In genomic region chr6:71226544-71226943, GRCm38 (mm10) we compare ENCODE assay signal across 26 mouse cellular contexts. TPM values are rescaled to one million over a fixed set of nuclear protein-coding genes. Genes with fewer than 3 reads are reported as not detected.
DNase-seq lines count a peak whose midpoint lies in the region; ATAC-seq and TF ChIP-seq lines count a peak whose summit lies in the region.
"Had no signal": no experiment of that assay in that cellular context is flagged by ENCODE, and none has a peak within 500 bp of the region (broad histone marks: within the 10 kb centered on the region; RNA-seq: fewer than 3 reads in every experiment).

No protein-coding gene starts in this region.

- H3K9me3 ChIP-seq in heart, embryonic 12.5 days (replicated peaks) = no peaks in the 10 kb centered on the region
- no peaks in the 10 kb centered on the region for H3K9me3 ChIP-seq in hindbrain, embryonic 10.5 days
- no peaks in the 10 kb centered on the region for H3K9me3 ChIP-seq in hindbrain, postnatal 0 days (ENCODE audit: low read length)
- H3K9me3 ChIP-seq in E14TG2a.4 (ENCODE audit: low read length) = no peaks in the 10 kb centered on the region
- H3K9me3 ChIP-seq: hindbrain, embryonic 12.5 days; limb, embryonic 15.5 days; lung, embryonic 15.5 days had no signal

- peak overlapping the region; percentile 20; the same call in 1 of the 2 replicates for H3K4me2 ChIP-seq in heart, embryonic 12.5 days
- no peak overlapping the region for H3K4me2 ChIP-seq in hindbrain, postnatal 0 days (ENCODE audit: low read depth, low read length)
- H3K4me2 ChIP-seq: hindbrain, embryonic 12.5 days; limb, embryonic 15.5 days; lung, embryonic 15.5 days had no signal

- no peak for TF ChIP-seq CTCF in hindbrain, postnatal 0 days (IDR thresholded peaks at IDR 0.05; ENCODE audit: low read depth)
- no peak for TF ChIP-seq CTCF in E14TG2a.4 (conservative IDR thresholded peaks at IDR 0.05; ENCODE audit: low read length)

- no peak overlapping the region for H3K4me3 ChIP-seq in heart, embryonic 12.5 days
- no peak overlapping the region for H3K4me3 ChIP-seq in hindbrain, embryonic 10.5 days
- no peak overlapping the region for H3K4me3 ChIP-seq in hindbrain, postnatal 0 days (ENCODE audit: low read length)
- 0 out of 2 replicates have a peak overlapping the region, but pooled peaks have one; percentile 24 for H3K4me3 ChIP-seq in E14TG2a.4 (replicated peaks; ENCODE audit: low read length)
- H3K4me3 ChIP-seq: hindbrain, embryonic 12.5 days; limb, embryonic 15.5 days; lung, embryonic 15.5 days had no signal

- peak overlapping the region; percentile 93 for H3K27ac ChIP-seq in heart, embryonic 12.5 days (ENCODE audit: poor library complexity, severe bottlenecking)
- peak overlapping the region; percentile 75 for H3K27ac ChIP-seq in hindbrain, embryonic 10.5 days
- no peak overlapping the region for H3K27ac ChIP-seq in hindbrain, postnatal 0 days
- H3K27ac ChIP-seq: hindbrain, embryonic 12.5 days; limb, embryonic 15.5 days; liver, embryonic 14.5 days had no signal

- 0 out of 2 replicates have a peak overlapping the region, but pooled peaks have one; percentile 32 for H3K9ac ChIP-seq in heart, embryonic 12.5 days
- no peak overlapping the region for H3K9ac ChIP-seq in hindbrain, postnatal 0 days (replicated peaks; ENCODE audit: low read length)
- H3K9ac ChIP-seq: forebrain, postnatal 0 days; hindbrain, embryonic 12.5 days; limb, embryonic 15.5 days; liver, embryonic 14.5 days; lung, embryonic 15.5 days had no signal

- H3K4me1 ChIP-seq in heart, embryonic 12.5 days (replicated peaks) = peaks cover 44% of the 10 kb centered on the region
- peaks cover 30% of the 10 kb centered on the region for H3K4me1 ChIP-seq in hindbrain, embryonic 10.5 days (replicated peaks)
- H3K4me1 ChIP-seq in hindbrain, postnatal 0 days (ENCODE audit: insufficient read depth, low read length) = no peaks in the 10 kb centered on the region
- peaks cover 48% of the 10 kb centered on the region for H3K4me1 ChIP-seq in E14TG2a.4 (replicated peaks; ENCODE audit: low read depth, low read length)

- H3K36me3 ChIP-seq in heart, embryonic 12.5 days = peaks cover 32% of the 10 kb centered on the region
- H3K36me3 ChIP-seq in hindbrain, embryonic 10.5 days = no peaks in the 10 kb centered on the region
- no peaks in the 10 kb centered on the region for H3K36me3 ChIP-seq in hindbrain, postnatal 0 days (ENCODE audit: insufficient read depth, low read length)
- no peaks in the 10 kb centered on the region for H3K36me3 ChIP-seq in E14TG2a.4 (ENCODE audit: insufficient read depth, low read length)
- H3K36me3 ChIP-seq: hindbrain, embryonic 12.5 days; limb, embryonic 15.5 days; lung, embryonic 15.5 days had no signal

- H3K27me3 ChIP-seq in heart, embryonic 12.5 days (replicated peaks) = no peaks in the 10 kb centered on the region
- no peaks in the 10 kb centered on the region for H3K27me3 ChIP-seq in hindbrain, embryonic 10.5 days (ENCODE audit: insufficient read depth, poor library complexity, severe bottlenecking)
- no peaks in the 10 kb centered on the region for H3K27me3 ChIP-seq in hindbrain, postnatal 0 days (ENCODE audit: insufficient read depth, low read length)
- no peaks in the 10 kb centered on the region for H3K27me3 ChIP-seq in E14TG2a.4 (ENCODE audit: insufficient read depth, low read length)
- H3K27me3 ChIP-seq: hindbrain, embryonic 12.5 days; limb, embryonic 15.5 days; lung, embryonic 15.5 days had no signal

- 26% methylated on average over 6 of the region's 6 CpGs for WGBS in heart, embryonic 12.5 days
- 42% methylated on average over 6 of the region's 6 CpGs for WGBS in hindbrain, embryonic 10.5 days
- WGBS in hindbrain, postnatal 0 days = 39% methylated on average over 6 of the region's 6 CpGs

- ATAC-seq in heart, embryonic 12.5 days (ENCODE audit: insufficient number of reproducible peaks, low FRiP score) = no peak
- no peak for ATAC-seq in hindbrain, postnatal 0 days
- ATAC-seq: forebrain, postnatal 0 days; inflammation-experienced regulatory T-cells, adult 6 months had no signal

- DNase-seq in heart, postnatal 4 days = no peak
- DNase-seq in hindbrain, embryonic 10.5 days (ENCODE audit: low spot score) = no peak
- no peak for DNase-seq in hindbrain, postnatal 0 days (ENCODE audit: low spot score)
- DNase-seq in R1 (ENCODE audit: low read depth, low spot score) = peak; percentile 39
- no peak for DNase-seq in left cerebral cortex, adult 9 months (ENCODE audit: low spot score in 2 of 2)
- DNase-seq: adrenal gland, postnatal 14 days; cerebellum, adult 8-10 months; cerebellum, postnatal 36 days; forebrain, postnatal 0 days; gastrocnemius, postnatal 25 days; layer of hippocampus, adult 9-11 months; lung, postnatal 36 days; thymus, adult 18-20 months; thymus, postnatal 4 days had no signal

RNA-seq across cellular contexts. Expression of gene Fabp1, which starts 26.9 kb away (rescaled TPM):
- 0.50 and 1.0 TPM in 2 replicates for polyA plus RNA-seq in heart, embryonic 12.5 days (2016; fragmentation: Nextera tagmentation; extraction: Ambion mirVana)
- total RNA-seq in heart, postnatal 4 days (2021) = not detected
- not detected in 2 replicates for polyA plus RNA-seq in hindbrain, embryonic 10.5 days (2016; fragmentation: Nextera tagmentation; extraction: Ambion mirVana)
- not detected in 2 replicates for total RNA-seq in hindbrain, postnatal 0 days (2014; rRNA removed)
- not detected in 2 replicates for polyA plus RNA-seq in hindbrain, postnatal 0 days (2015; fragmentation: Nextera tagmentation; extraction: Ambion mirVana)
- total RNA-seq: forebrain, postnatal 0 days; gastrocnemius, postnatal 25 days; left cerebral cortex, adult 18-20 months; left cerebral cortex, postnatal 36 days; megakaryocyte-erythroid progenitor cell, adult 5-6 weeks had no signal
- polyA plus RNA-seq: C2C12; forebrain, postnatal 0 days; hindbrain, embryonic 12.5 days; inflammation-experienced regulatory T-cells, adult 6 months; neural tube, embryonic 11.5 days had no signal

RNA-seq across cellular contexts. Expression of gene Krcc1, which starts 44.9 kb away (rescaled TPM):
- 54.6 and 59.1 TPM in 2 replicates for polyA plus RNA-seq in heart, embryonic 12.5 days (2016; fragmentation: Nextera tagmentation; extraction: Ambion mirVana)
- total RNA-seq in heart, postnatal 4 days (2021) = 10 to 100 TPM; 55.9 to 61.1 TPM
- polyA plus RNA-seq in hindbrain, embryonic 10.5 days (2016; fragmentation: Nextera tagmentation; extraction: Ambion mirVana) = 28.4 and 32.8 TPM in 2 replicates
- 11.2 and 11.7 TPM in 2 replicates for total RNA-seq in hindbrain, postnatal 0 days (2014; rRNA removed)
- polyA plus RNA-seq in hindbrain, postnatal 0 days (2015; fragmentation: Nextera tagmentation; extraction: Ambion mirVana) = 19.8 and 22.9 TPM in 2 replicates
